Mouse (Mus musculus) lung, embryonic 16.5 days (tissue): ENCODE measurements around the gene Mrps10. TPM values are rescaled to one million over a fixed set of nuclear protein-coding genes. Genes with fewer than 3 reads are reported as not detected.

ENCODE experiments used
- ATAC-seq: fragments of 200-750 bp; cut with Nextera tagmentation; 2 replicates; pipeline ENCODE4 v1.8.0; 2017; ENCODE audit warnings: low read depth, mild to moderate bottlenecking, moderate library complexity
- H3K27ac ChIP-seq: fragments of 300-500 bp; sonication (generic); 2 replicates; pipeline ENCODE4 v1.5.1; 2014; ENCODE audit warnings: mild to moderate bottlenecking, control low read depth, low read length
- H3K27me3 ChIP-seq: fragments of 300-500 bp; sonication (generic); 2 replicates; pipeline ENCODE4 v1.6.1; 2014; ENCODE audit warnings: low read depth, low read length, mixed read lengths; ENCODE audit not compliant: control insufficient read depth, insufficient read depth
- H3K36me3 ChIP-seq: fragments of 300-500 bp; sonication (generic); 2 replicates; pipeline ENCODE4 v1.6.1; 2014; ENCODE audit warnings: low read length; ENCODE audit not compliant: control insufficient read depth, insufficient read depth
- H3K4me1 ChIP-seq: fragments of 300-500 bp; sonication (generic); replicated peaks from 2 replicates; pipeline ENCODE4 v1.6.1; 2014; ENCODE audit warnings: low read length, mixed read lengths; ENCODE audit not compliant: control insufficient read depth, insufficient read depth
- H3K4me2 ChIP-seq: fragments of 300-500 bp; sonication (generic); 2 replicates; pipeline ENCODE4 v1.6.1; 2014; ENCODE audit warnings: low read depth, low read length, control low read depth
- H3K4me3 ChIP-seq: fragments of 300-500 bp; sonication (generic); 2 replicates; pipeline ENCODE4 v1.5.1; 2014; ENCODE audit warnings: mild to moderate bottlenecking, low read length, control low read depth
- H3K9ac ChIP-seq: fragments of 300-500 bp; sonication (generic); 2 replicates; pipeline ENCODE4 v1.6.1; 2014; ENCODE audit warnings: low read length, control low read depth
- H3K9me3 ChIP-seq: fragments of 300-500 bp; sonication (generic); 2 replicates; pipeline ENCODE4 v1.6.1; 2016; ENCODE audit warnings: low read length; ENCODE audit not compliant: control insufficient read depth
- WGBS: fragments of 180-500 bp; shearing (Covaris S2); extraction: QIAGEN DNeasy Blood & Tissue Kit; methylation state at CpG from one replicate; pipeline ENCODE4 v1.1.7; 2014; 5-methylcytosine and 5-hydroxymethylcytosine counted together
- polyA plus RNA-seq: library from polyadenylated mRNA; unstranded; fragments of >200 nt; fragmentation: Nextera tagmentation; extraction: Ambion mirVana; gene quantifications from 2 replicates; pipeline ENCODE4 v1.2.1, GENCODE M21; 2015

Mrps10 gene
- polyA plus RNA-seq, 1 experiment from 2014 or later = 72.4 TPM

DNA sequence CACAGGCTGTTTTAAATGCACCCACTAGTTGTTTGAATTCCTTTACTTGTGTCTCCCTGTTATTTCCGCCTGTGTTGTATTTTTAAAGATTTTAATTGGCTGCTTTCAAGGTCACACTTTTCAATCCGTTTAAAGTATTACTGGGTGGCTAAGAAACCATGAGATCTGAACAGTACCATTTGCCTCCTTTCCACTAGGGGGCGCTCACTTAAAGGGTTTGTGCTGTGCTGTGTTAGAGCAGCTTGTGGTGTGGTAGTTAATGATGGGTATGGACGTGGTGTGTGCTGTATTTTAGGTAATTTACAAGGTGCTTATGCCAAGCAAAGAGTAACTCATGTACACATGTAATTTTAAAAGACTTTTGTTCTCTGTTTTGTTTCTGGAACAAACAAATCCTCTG, 2.8 kb downstream of the Mrps10 start:
- 4% methylated on average over 4 of the region's 4 CpGs for WGBS
- Histone ChIP-seq H3K4me1 (0 out of 2 replicates have a peak, but pooled peaks cover 2% of the 10 kb centered on the region), H3K4me3 (no peak overlapping the region), H3K36me3 (peaks cover 12% of the 10 kb centered on the region), H3K9me3 (no peaks in the 10 kb centered on the region), H3K4me2 (no peak overlapping the region), H3K27ac (no peak overlapping the region), H3K9ac (no peak overlapping the region), H3K27me3 (no peaks in the 10 kb centered on the region; the same call in 1 of the 2 replicates)
- peak; percentile 75 for ATAC-seq

- no peak for ATAC-seq
- H3K27me3 ChIP-seq = no peaks in the 10 kb centered on the region
- 0 out of 2 replicates have a peak, but pooled peaks cover 2% of the 10 kb centered on the region for H3K4me1 ChIP-seq
- H3K36me3 ChIP-seq = peaks cover 24% of the 10 kb centered on the region
- H3K27ac ChIP-seq = no peak overlapping the region
- no peaks in the 10 kb centered on the region for H3K9me3 ChIP-seq
- WGBS = 86% methylated on average over 6 of the region's 6 CpGs
- no peak overlapping the region for H3K4me2 ChIP-seq
- H3K9ac ChIP-seq = no peak overlapping the region
- no peak overlapping the region for H3K4me3 ChIP-seq
Observed at GRCm38 (mm10) chr17:47373991-47374390, 5.3 kb downstream of the Mrps10 start.

DNA sequence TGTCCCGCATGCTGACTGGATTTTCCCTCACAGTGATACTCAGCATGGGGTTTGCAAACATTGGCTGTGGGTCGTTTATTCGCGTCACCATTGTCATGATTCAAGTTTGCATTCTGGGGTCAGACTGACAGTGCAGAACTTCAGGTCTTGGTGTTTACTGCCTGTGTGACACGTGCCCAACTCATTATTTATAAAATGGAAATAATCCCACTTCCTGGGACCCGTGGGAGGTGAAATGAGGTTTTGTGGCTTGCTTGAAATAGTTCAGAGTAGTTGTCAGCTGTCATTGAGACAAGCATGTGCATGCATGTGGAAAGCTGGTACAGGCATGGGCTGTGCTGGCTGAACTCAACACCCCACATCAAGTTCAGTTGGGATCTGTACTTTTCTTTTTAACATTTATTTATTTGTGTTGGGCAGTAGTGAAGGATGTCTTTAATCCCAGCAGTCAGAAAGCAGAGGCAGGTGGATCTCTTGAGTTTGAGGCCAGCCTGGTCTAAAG, 8.1 kb downstream of the Mrps10 start:
- ATAC-seq = no peak
- WGBS = 84% methylated on average over 6 of the region's 6 CpGs
- Histone ChIP-seq H3K4me2 (no peak overlapping the region), H3K36me3 (peaks cover 30% of the 10 kb centered on the region), H3K9ac (no peak overlapping the region), H3K27me3 (no peaks in the 10 kb centered on the region), H3K4me1 (no peaks in the 10 kb centered on the region), H3K9me3 (no peaks in the 10 kb centered on the region), H3K4me3 (no peak overlapping the region), H3K27ac (no peak overlapping the region)

DNA sequence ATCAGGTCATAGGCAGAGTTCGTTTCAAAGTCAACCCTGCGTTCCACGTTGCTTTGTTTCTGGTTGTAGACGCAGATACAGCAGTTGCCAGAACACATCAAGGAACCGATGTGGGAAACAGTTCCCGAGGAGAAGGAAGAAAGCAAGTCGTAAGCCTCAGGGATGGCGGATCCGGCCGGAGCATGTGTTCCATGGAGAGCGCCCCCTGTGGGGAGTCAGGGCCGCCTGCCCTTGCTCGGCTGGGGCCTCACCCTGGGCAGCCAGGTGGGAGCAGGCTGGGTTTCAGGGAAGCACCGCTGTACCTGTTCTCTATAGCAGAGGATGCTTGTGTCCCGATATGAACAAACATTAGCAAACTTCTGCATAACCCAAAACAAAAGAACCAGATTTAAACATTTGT, 9.4 kb downstream of the Mrps10 start:
- ATAC-seq = no peak
- no peak overlapping the region for H3K9ac ChIP-seq
- no peak overlapping the region for H3K27ac ChIP-seq
- no peak overlapping the region for H3K4me3 ChIP-seq
- no peak overlapping the region for H3K4me2 ChIP-seq
- H3K4me1 ChIP-seq = no peaks in the 10 kb centered on the region
- no peaks in the 10 kb centered on the region for H3K27me3 ChIP-seq
- 80% methylated on average over 15 of the region's 15 CpGs for WGBS
- no peaks in the 10 kb centered on the region for H3K9me3 ChIP-seq
- peaks cover 26% of the 10 kb centered on the region for H3K36me3 ChIP-seq

- H3K27ac ChIP-seq = no peak overlapping the region
- H3K4me3 ChIP-seq = no peak overlapping the region
- H3K9ac ChIP-seq = no peak overlapping the region
- no peak for ATAC-seq
- H3K27me3 ChIP-seq = no peaks in the 10 kb centered on the region
- H3K4me2 ChIP-seq = no peak overlapping the region
- WGBS = 88% methylated on average over 11 of the region's 11 CpGs
- no peaks in the 10 kb centered on the region for H3K4me1 ChIP-seq
- H3K9me3 ChIP-seq = no peaks in the 10 kb centered on the region; the same call in 1 of the 2 replicates
- H3K36me3 ChIP-seq = peaks cover 13% of the 10 kb centered on the region; the same call in 1 of the 2 replicates
Observed at GRCm38 (mm10) chr17:47381917-47382316, 13.2 kb downstream of the Mrps10 start.

- no peaks in the 10 kb centered on the region for H3K27me3 ChIP-seq
- H3K4me2 ChIP-seq = no peak overlapping the region
- no peaks in the 10 kb centered on the region for H3K4me1 ChIP-seq
- no peak overlapping the region for H3K9ac ChIP-seq
- no peak overlapping the region for H3K4me3 ChIP-seq
- H3K36me3 ChIP-seq = peaks cover 8% of the 10 kb centered on the region; the same call in 1 of the 2 replicates
- 67% methylated on average over 4 of the region's 4 CpGs for WGBS
- H3K27ac ChIP-seq = no peak overlapping the region
- ATAC-seq = no peak
- no peaks in the 10 kb centered on the region; the same call in 1 of the 2 replicates for H3K9me3 ChIP-seq
Observed at GRCm38 (mm10) chr17:47383266-47383665, 14.6 kb downstream of the Mrps10 start.

DNA sequence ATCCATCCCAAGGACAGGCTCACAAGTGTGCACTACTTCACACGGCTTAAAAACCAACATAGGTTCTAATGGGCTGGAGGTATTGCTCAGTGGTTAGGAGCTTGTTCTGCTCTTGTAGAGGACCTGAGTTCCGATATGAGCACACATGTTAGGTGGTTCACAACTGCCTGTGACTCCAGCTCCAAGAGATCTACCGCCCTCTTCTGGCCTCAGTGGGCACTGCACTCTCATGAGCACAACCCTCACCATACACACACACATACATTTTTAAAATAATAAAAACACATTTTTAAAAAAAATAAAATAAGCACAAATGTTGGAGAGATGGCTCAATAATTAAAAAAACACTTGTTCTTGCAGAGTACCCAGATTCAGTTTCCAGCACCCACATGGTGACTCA, 15.4 kb downstream of the Mrps10 start:
- H3K4me3 ChIP-seq = no peak overlapping the region
- WGBS = 90% methylated on average over 3 of the region's 3 CpGs
- H3K27me3 ChIP-seq = no peaks in the 10 kb centered on the region
- no peak for ATAC-seq
- peaks cover 6% of the 10 kb centered on the region; the same call in 1 of the 2 replicates for H3K36me3 ChIP-seq
- H3K4me1 ChIP-seq = no peaks in the 10 kb centered on the region
- H3K9me3 ChIP-seq = no peaks in the 10 kb centered on the region; the same call in 1 of the 2 replicates
- H3K4me2 ChIP-seq = no peak overlapping the region
- H3K9ac ChIP-seq = no peak overlapping the region
- no peak overlapping the region for H3K27ac ChIP-seq

DNA sequence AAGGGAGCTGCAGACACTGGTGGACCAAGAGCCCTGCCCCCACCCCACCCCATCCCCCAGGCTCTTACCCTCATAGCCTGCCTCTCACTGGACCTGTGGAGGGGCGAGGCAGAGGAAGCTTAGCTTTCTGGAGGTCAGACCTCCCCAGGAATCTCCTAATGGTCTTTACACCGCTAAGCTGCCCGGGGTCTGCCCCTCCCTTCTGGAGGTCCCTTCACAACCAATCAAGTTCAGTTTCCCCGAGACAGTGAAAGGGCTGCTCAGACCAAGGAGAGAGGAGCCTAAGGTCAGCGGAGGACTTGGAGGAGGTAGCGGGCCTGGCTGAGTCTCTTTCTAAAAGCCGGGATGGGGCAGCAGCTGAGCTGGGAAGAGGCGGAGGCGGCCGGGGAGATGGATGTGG, 16.5 kb downstream of the Mrps10 start, which contains the start of gene Guca1b:
Gene Guca1b, plus strand, starts transcription at position 249 of the 400 bp plus-strand sequence.
- no peaks in the 10 kb centered on the region; the same call in 1 of the 2 replicates for H3K36me3 ChIP-seq
- no peaks in the 10 kb centered on the region for H3K4me1 ChIP-seq
- H3K9me3 ChIP-seq = no peaks in the 10 kb centered on the region; the same call in 1 of the 2 replicates
- ATAC-seq = no peak
- H3K4me3 ChIP-seq = no peak within 1 kb of the TSS
- no peak within 1 kb of the TSS for H3K9ac ChIP-seq
- H3K27me3 ChIP-seq = no peaks in the 10 kb centered on the region
- no peak within 1 kb of the TSS for H3K4me2 ChIP-seq
- no peak within 1 kb of the TSS for H3K27ac ChIP-seq
- WGBS = 32% methylated on average over 10 of the region's 10 CpGs

DNA sequence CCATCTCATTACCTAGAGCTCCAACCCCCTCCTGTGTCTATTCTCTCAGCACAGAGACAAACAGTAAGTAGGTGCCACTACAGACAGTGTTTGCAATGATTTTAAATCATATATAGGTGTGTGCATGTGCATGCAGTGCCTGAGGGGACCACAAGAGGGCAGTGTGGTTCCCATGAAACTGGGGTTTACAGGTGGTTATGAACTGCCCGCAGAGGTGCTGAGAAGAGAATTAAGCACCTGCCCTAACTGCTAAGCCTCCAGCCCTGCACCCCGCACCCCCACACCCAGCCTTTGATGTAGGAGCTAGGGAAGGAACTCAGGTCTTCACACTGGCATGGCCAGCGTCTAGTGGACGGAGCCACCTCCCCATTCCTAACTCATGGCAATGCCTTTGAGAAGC, 18.0 kb downstream of the Mrps10 start:
- no peaks in the 10 kb centered on the region for H3K36me3 ChIP-seq
- H3K4me2 ChIP-seq = no peak overlapping the region
- ATAC-seq = no peak
- no peak overlapping the region for H3K4me3 ChIP-seq
- WGBS = 62% methylated on average over 4 of the region's 4 CpGs
- H3K9me3 ChIP-seq = no peaks in the 10 kb centered on the region; the same call in 1 of the 2 replicates
- H3K27ac ChIP-seq = no peak overlapping the region
- no peak overlapping the region for H3K9ac ChIP-seq
- H3K4me1 ChIP-seq = no peaks in the 10 kb centered on the region
- H3K27me3 ChIP-seq = no peaks in the 10 kb centered on the region
